Mouse (Mus musculus): ENCODE data around the gene Car10. TPM values are rescaled to one million over a fixed set of nuclear protein-coding genes. Genes with fewer than 3 reads are reported as not detected.

The Car10 gene
- polyA plus RNA-seq, 1 experiment = not detected

- 84% methylated on average over 3 of the region's 3 CpGs for WGBS
- no peak for DNase-seq
Observed at GRCm38 (mm10) chr11:93590652-93591051, 492.8 kb downstream of the Car10 start.

GRCm38 (mm10) chr11:93594033-93594432 is 496.2 kb downstream of the Car10 start:
- no peak overlapping the region for H3K27ac ChIP-seq (ENCODE audit: insufficient read depth, low read depth, low read length)
- H3K36me3 ChIP-seq (ENCODE audit: control insufficient read depth, insufficient read depth, low read length) = no peaks in the 10 kb centered on the region
- 28% methylated on average over 2 of the region's 2 CpGs for WGBS
- no peak for DNase-seq
- no peak for TF ChIP-seq POLR2A (IDR thresholded peaks at IDR 0.05; ENCODE audit: low read depth, low read length)
- TF ChIP-seq CTCF (conservative IDR thresholded peaks at IDR 0.05; ENCODE audit: insufficient read depth, insufficient read length, low read depth, low read length) = no peak
- no peaks in the 10 kb centered on the region for H3K4me1 ChIP-seq (ENCODE audit: control insufficient read depth, insufficient read depth, low read length)
- no peaks in the 10 kb centered on the region for H3K27me3 ChIP-seq (replicated peaks; ENCODE audit: control insufficient read depth, insufficient read depth, low read length)
- H3K4me3 ChIP-seq (ENCODE audit: insufficient read depth, low read depth, low read length) = no peak overlapping the region

More at GRCm38 (mm10) chr11:93590652-93591051, 492.8 kb downstream of the Car10 start:
- Histone ChIP-seq H3K36me3 (ENCODE audit: control insufficient read depth, insufficient read depth, low read length) (no peaks in the 10 kb centered on the region), H3K27me3 (replicated peaks; ENCODE audit: control insufficient read depth, insufficient read depth, low read length) (no peaks in the 10 kb centered on the region), H3K4me3 (ENCODE audit: insufficient read depth, low read depth, low read length) (no peak overlapping the region), H3K4me1 (ENCODE audit: control insufficient read depth, insufficient read depth, low read length) (no peaks in the 10 kb centered on the region), H3K27ac (ENCODE audit: insufficient read depth, low read depth, low read length) (no peak overlapping the region)
- TF ChIP-seq CTCF (conservative IDR thresholded peaks at IDR 0.05; ENCODE audit: insufficient read depth, insufficient read length, low read depth, low read length) = no peak
- no peak for TF ChIP-seq POLR2A (IDR thresholded peaks at IDR 0.05; ENCODE audit: low read depth, low read length)

- H3K27ac ChIP-seq (ENCODE audit: insufficient read depth, low read depth, low read length) = no peak overlapping the region
- TF ChIP-seq CTCF (conservative IDR thresholded peaks at IDR 0.05; ENCODE audit: insufficient read depth, insufficient read length, low read depth, low read length) (no peak), POLR2A (IDR thresholded peaks at IDR 0.05; ENCODE audit: low read depth, low read length) (no peak)
- no peaks in the 10 kb centered on the region for H3K4me1 ChIP-seq (ENCODE audit: control insufficient read depth, insufficient read depth, low read length)
- no peak overlapping the region for H3K4me3 ChIP-seq (ENCODE audit: insufficient read depth, low read depth, low read length)
- DNase-seq = no peak
- no peaks in the 10 kb centered on the region for H3K27me3 ChIP-seq (replicated peaks; ENCODE audit: control insufficient read depth, insufficient read depth, low read length)
- WGBS = 54% methylated on average over 4 of the region's 4 CpGs
- no peaks in the 10 kb centered on the region for H3K36me3 ChIP-seq (ENCODE audit: control insufficient read depth, insufficient read depth, low read length)
Observed at GRCm38 (mm10) chr11:93598175-93598574, 500.3 kb downstream of the Car10 start.

- no peak for DNase-seq
- TF ChIP-seq POLR2A (IDR thresholded peaks at IDR 0.05; ENCODE audit: low read depth, low read length) = no peak
- TF ChIP-seq CTCF (conservative IDR thresholded peaks at IDR 0.05; ENCODE audit: insufficient read depth, insufficient read length, low read depth, low read length) = no peak
- 73% methylated on average over 3 of the region's 3 CpGs for WGBS
- H3K27me3 ChIP-seq (replicated peaks; ENCODE audit: control insufficient read depth, insufficient read depth, low read length) = no peaks in the 10 kb centered on the region
- no peaks in the 10 kb centered on the region for H3K36me3 ChIP-seq (ENCODE audit: control insufficient read depth, insufficient read depth, low read length)
- no peaks in the 10 kb centered on the region for H3K4me1 ChIP-seq (ENCODE audit: control insufficient read depth, insufficient read depth, low read length)
- H3K27ac ChIP-seq (ENCODE audit: insufficient read depth, low read depth, low read length) = no peak overlapping the region
- H3K4me3 ChIP-seq (ENCODE audit: insufficient read depth, low read depth, low read length) = no peak overlapping the region
Observed at GRCm38 (mm10) chr11:93599755-93600154, 501.9 kb downstream of the Car10 start.

GRCm38 (mm10) chr11:93603575-93603974 is 505.7 kb downstream of the Car10 start:
- Histone ChIP-seq H3K36me3 (ENCODE audit: control insufficient read depth, insufficient read depth, low read length) (no peaks in the 10 kb centered on the region), H3K27me3 (replicated peaks; ENCODE audit: control insufficient read depth, insufficient read depth, low read length) (no peaks in the 10 kb centered on the region), H3K4me3 (ENCODE audit: insufficient read depth, low read depth, low read length) (no peak overlapping the region), H3K4me1 (ENCODE audit: control insufficient read depth, insufficient read depth, low read length) (no peaks in the 10 kb centered on the region), H3K27ac (ENCODE audit: insufficient read depth, low read depth, low read length) (no peak overlapping the region)
- TF ChIP-seq POLR2A (IDR thresholded peaks at IDR 0.05; ENCODE audit: low read depth, low read length) (no peak), CTCF (conservative IDR thresholded peaks at IDR 0.05; ENCODE audit: insufficient read depth, insufficient read length, low read depth, low read length) (no peak)
- no peak for DNase-seq
- WGBS = 72% methylated on average over 1 of the region's 1 CpGs

- Histone ChIP-seq H3K36me3 (ENCODE audit: control insufficient read depth, insufficient read depth, low read length) (no peaks in the 10 kb centered on the region), H3K4me3 (ENCODE audit: insufficient read depth, low read depth, low read length) (no peak overlapping the region), H3K27me3 (replicated peaks; ENCODE audit: control insufficient read depth, insufficient read depth, low read length) (no peaks in the 10 kb centered on the region; the same call in 1 of the 2 replicates), H3K27ac (ENCODE audit: insufficient read depth, low read depth, low read length) (no peak overlapping the region), H3K4me1 (ENCODE audit: control insufficient read depth, insufficient read depth, low read length) (no peaks in the 10 kb centered on the region)
- 96% methylated on average over 1 of the region's 1 CpGs for WGBS
- no peak for DNase-seq
- TF ChIP-seq POLR2A (IDR thresholded peaks at IDR 0.05; ENCODE audit: low read depth, low read length) (no peak), CTCF (conservative IDR thresholded peaks at IDR 0.05; ENCODE audit: insufficient read depth, insufficient read length, low read depth, low read length) (no peak)
Observed at GRCm38 (mm10) chr11:93607111-93607510, 509.3 kb downstream of the Car10 start.

GRCm38 (mm10) chr11:93608716-93609115 is 510.9 kb downstream of the Car10 start:
- 62% methylated on average over 7 of the region's 7 CpGs for WGBS
- DNase-seq = no peak
- H3K27me3 ChIP-seq (replicated peaks; ENCODE audit: control insufficient read depth, insufficient read depth, low read length) = no peaks in the 10 kb centered on the region; the same call in 1 of the 2 replicates

More at GRCm38 (mm10) chr11:93608716-93609115, 510.9 kb downstream of the Car10 start:
- Histone ChIP-seq H3K4me3 (ENCODE audit: insufficient read depth, low read depth, low read length) (no peak overlapping the region), H3K27ac (ENCODE audit: insufficient read depth, low read depth, low read length) (no peak overlapping the region), H3K4me1 (ENCODE audit: control insufficient read depth, insufficient read depth, low read length) (no peaks in the 10 kb centered on the region), H3K36me3 (ENCODE audit: control insufficient read depth, insufficient read depth, low read length) (no peaks in the 10 kb centered on the region)
- TF ChIP-seq POLR2A (IDR thresholded peaks at IDR 0.05; ENCODE audit: low read depth, low read length) = no peak
- TF ChIP-seq CTCF (conservative IDR thresholded peaks at IDR 0.05; ENCODE audit: insufficient read depth, insufficient read length, low read depth, low read length) = no peak
